Mouse (Mus musculus) ES-E14 (cell line): Measurements from ENCODE around the gene Dspp. TPM values are rescaled to one million over a fixed set of nuclear protein-coding genes. Genes with fewer than 3 reads are reported as not detected.

Experiments used
- DNase-seq: peaks from one replicate; pipeline ENCODE4 v3.0.0-alpha.2; 2013; ENCODE audit warnings: low read depth, low spot score
- H3K27ac ChIP-seq: 2 replicates; pipeline ENCODE4 v1.5.1; 2012; ENCODE audit warnings: low read depth, mild to moderate bottlenecking, low read length, moderate library complexity, mixed read lengths; ENCODE audit not compliant: poor library complexity, insufficient read depth, severe bottlenecking
- H3K36me3 ChIP-seq: 2 replicates; pipeline ENCODE4 v1.6.1; 2012; ENCODE audit warnings: mild to moderate bottlenecking, low read length, moderate library complexity, mixed read lengths; ENCODE audit not compliant: control insufficient read depth, poor library complexity, insufficient read depth, severe bottlenecking
- H3K4me1 ChIP-seq, 2 experiments: fragments of 150-350 bp in 1 of 2; sonication (generic) in 1 of 2; 2 replicates each; pipeline ENCODE4 v1.6.1; 2012; ENCODE audit warnings: low read length in 2 of 2, mild to moderate bottlenecking in 1 of 2, mixed read lengths in 1 of 2; ENCODE audit not compliant: control insufficient read depth in 2 of 2, insufficient read depth in 2 of 2, poor library complexity in 1 of 2
- H3K4me3 ChIP-seq, 2 experiments: fragments of 150-350 bp in 1 of 2; sonication (generic) in 1 of 2; 2 replicates each; pipeline ENCODE4 v1.5.1; 2012; ENCODE audit warnings: low read length in 2 of 2, low read depth in 1 of 2, mild to moderate bottlenecking in 1 of 2, mixed read lengths in 1 of 2; ENCODE audit not compliant: insufficient read depth in 1 of 2, poor library complexity in 1 of 2, severe bottlenecking in 1 of 2
- H3K9ac ChIP-seq: 2 replicates; pipeline ENCODE4 v1.6.1; 2012; ENCODE audit warnings: low read depth, mild to moderate bottlenecking, low read length, mixed read lengths; ENCODE audit not compliant: poor library complexity, insufficient read depth, severe bottlenecking
- H3K9me3 ChIP-seq: fragments of 150-350 bp; sonication (generic); 2 replicates; pipeline ENCODE4 v1.6.1; 2012; ENCODE audit warnings: low read depth, mild to moderate bottlenecking, low read length; ENCODE audit not compliant: control insufficient read depth, insufficient read depth
- CHD2 ChIP-seq: IDR thresholded peaks from 2 replicates; pipeline ENCODE4 v1.6.1; 2014; ENCODE audit warnings: mild to moderate bottlenecking, low read depth, low read length, inconsistent platforms
- HCFC1 ChIP-seq: IDR thresholded peaks from 2 replicates; pipeline ENCODE4 v1.6.1; 2012; ENCODE audit warnings: low read length, inconsistent platforms, borderline replicate concordance; ENCODE audit not compliant: insufficient read depth
- MAFK ChIP-seq: IDR thresholded peaks from 2 replicates; pipeline ENCODE4 v1.6.1; 2014; ENCODE audit warnings: mild to moderate bottlenecking, low read depth, low read length, inconsistent platforms; ENCODE audit not compliant: insufficient read depth
- ZC3H11A ChIP-seq: IDR thresholded peaks from 2 replicates; pipeline ENCODE4 v1.6.1; 2012; ENCODE audit warnings: low read depth, mild to moderate bottlenecking, inconsistent platforms, low read length, borderline replicate concordance
- ZNF384 ChIP-seq: IDR thresholded peaks from 2 replicates; pipeline ENCODE4 v1.6.1; 2012; ENCODE audit warnings: low read depth, low read length, inconsistent platforms
- in situ Hi-C, 2 experiments: fragments of 600-800 bp; cut with MboI; formaldehyde crosslinking; loops; one replicate each; pipeline ENCODE4 v1.15.1; 2025; ENCODE audit warnings: low sequenced_read_pairs in 2 of 2, inconsistent platforms in 1 of 2; ENCODE audit not compliant: unreplicated experiment in 2 of 2
- total RNA-seq: library from RNA; depleted of rRNA; stranded (reverse); fragments of 300-350 nt; gene quantifications from 2 replicates; pipeline ENCODE4 v1.2.3, GENCODE M21; 2012

Gene Dspp
- total RNA-seq, 1 experiment: not detected

DNA sequence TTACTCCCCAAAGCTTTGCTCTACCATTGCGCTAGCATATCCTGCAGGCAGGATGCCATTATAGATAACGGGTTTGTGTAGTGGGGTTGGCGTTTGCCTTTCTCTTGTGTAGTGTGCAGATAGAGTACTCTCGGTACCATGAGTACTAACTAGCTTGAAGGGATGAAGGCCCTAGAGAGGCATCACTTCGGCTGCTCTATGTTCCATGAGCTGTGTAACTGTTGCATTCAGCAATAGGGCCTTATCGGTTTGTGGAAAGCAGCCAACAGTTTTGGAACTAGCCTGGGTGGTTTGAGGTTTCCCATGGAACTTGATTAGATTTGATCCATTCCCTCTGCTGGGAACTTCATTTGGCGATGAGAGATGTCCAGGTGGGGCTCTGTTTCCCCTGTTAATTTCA is 12.8 kb upstream of the Dspp start:
- H3K9me3 ChIP-seq: no peaks in the 10 kb centered on the region
- H3K4me3 ChIP-seq: no peak overlapping the region
- no peak for TF ChIP-seq CHD2
- no peak for TF ChIP-seq ZNF384
- TF ChIP-seq ZC3H11A: no peak
- TF ChIP-seq MAFK: no peak
- TF ChIP-seq HCFC1: no peak
- no peak overlapping the region for H3K9ac ChIP-seq
- no peaks in the 10 kb centered on the region for H3K36me3 ChIP-seq
- DNase-seq: no peak
- in situ Hi-C loops: no loop called here
- no peak overlapping the region for H3K27ac ChIP-seq
- no peaks in the 10 kb centered on the region for H3K4me1 ChIP-seq

DNA sequence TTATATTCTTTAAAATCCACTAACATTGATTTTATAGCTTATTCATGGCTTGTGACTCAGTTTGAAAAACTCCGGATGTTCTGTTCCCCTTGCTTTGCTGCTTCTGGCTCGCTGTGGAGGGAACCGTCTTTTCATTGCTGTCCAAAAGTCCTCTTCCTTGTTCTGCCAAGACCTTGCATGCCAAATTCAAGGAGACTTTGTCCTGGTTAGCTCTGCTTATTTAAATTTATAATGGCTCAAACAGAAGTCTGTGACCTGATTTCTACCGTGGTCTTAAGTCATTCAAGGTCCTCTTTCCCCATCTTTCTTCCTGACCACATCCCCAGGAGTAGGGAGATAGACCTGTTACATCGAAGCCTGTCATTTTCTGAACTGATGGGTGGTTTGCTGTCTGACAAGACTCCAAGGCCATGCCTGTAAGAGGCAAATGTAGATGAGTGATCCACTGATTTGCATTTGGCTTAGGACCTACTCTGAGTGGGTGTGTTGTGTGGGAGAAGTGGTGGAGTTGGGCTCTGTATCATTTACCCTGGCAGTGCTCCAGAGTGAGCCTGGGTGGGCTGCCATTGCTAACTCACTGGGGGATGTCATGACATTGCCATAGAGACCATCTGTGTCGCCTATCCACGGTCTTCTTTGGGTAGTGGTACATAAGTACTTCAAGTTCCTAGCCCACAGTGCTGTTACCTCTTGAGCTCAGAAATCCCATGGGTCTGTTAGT is 12.0 kb upstream of the Dspp start:
- in situ Hi-C loops: no loop called here
- no peaks in the 10 kb centered on the region for H3K36me3 ChIP-seq
- H3K9ac ChIP-seq: no peak overlapping the region
- H3K4me1 ChIP-seq: no peaks in the 10 kb centered on the region
- no peak overlapping the region for H3K4me3 ChIP-seq
- TF ChIP-seq CHD2 (no peak), MAFK (no peak), HCFC1 (no peak), ZC3H11A (no peak), ZNF384 (no peak)
- H3K9me3 ChIP-seq: no peaks in the 10 kb centered on the region
- DNase-seq: no peak
- no peak overlapping the region for H3K27ac ChIP-seq

DNA sequence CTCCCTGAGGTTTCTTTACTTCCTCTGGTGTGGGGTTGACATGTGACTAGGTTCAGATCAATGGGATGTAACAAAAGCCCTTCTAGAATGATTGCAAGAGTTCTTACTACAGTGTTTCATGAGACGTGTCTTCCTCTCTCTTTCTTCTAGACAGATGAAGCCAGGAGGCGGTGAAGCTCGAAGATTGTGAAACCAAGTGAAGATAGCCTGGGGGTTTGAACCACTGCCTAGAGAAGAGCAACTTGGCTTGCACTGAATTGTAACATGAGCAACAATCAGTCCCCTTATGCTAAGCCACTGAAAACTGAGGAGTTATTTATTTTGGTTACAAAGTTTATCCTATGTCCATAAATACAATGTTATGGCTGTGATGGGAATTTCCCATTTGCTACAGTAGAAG is 9.9 kb upstream of the Dspp start:
- H3K9ac ChIP-seq: no peak overlapping the region
- no peaks in the 10 kb centered on the region; a peak in 1 of 4 replicates for H3K4me1 ChIP-seq
- H3K36me3 ChIP-seq: no peaks in the 10 kb centered on the region
- H3K4me3 ChIP-seq: no peak overlapping the region
- no peak overlapping the region for H3K27ac ChIP-seq
- in situ Hi-C loops: no loop called here
- DNase-seq: no peak
- no peaks in the 10 kb centered on the region for H3K9me3 ChIP-seq
- no peak for TF ChIP-seq CHD2
- TF ChIP-seq MAFK: no peak
- TF ChIP-seq ZC3H11A: no peak
- TF ChIP-seq HCFC1: no peak
- TF ChIP-seq ZNF384: no peak

DNA sequence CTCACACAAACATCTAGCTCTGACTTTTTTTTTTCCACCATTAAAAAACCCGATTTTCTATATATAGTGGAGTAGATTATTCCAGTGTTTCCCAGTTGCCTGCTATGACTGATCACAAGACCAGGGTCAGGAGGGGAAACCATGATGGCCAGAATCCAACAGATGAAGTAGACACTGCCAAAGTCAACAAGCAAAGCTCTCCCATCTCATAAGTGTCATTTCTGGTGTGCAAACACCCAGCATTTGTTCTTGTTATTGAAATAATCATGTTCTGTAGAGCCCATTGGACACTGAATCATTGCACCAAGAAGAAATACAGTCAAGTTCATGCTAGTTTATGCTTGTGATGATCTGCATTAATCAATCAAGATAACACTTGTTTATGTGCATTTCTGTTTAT is 9.1 kb upstream of the Dspp start:
- H3K27ac ChIP-seq: no peak overlapping the region
- no peak for DNase-seq
- H3K4me3 ChIP-seq: no peak overlapping the region
- H3K4me1 ChIP-seq: no peaks in the 10 kb centered on the region; a peak in 1 of 4 replicates
- in situ Hi-C loops: no loop called here
- H3K9me3 ChIP-seq: no peaks in the 10 kb centered on the region
- no peaks in the 10 kb centered on the region for H3K36me3 ChIP-seq
- TF ChIP-seq ZNF384: no peak
- no peak for TF ChIP-seq CHD2
- no peak for TF ChIP-seq MAFK
- no peak for TF ChIP-seq HCFC1
- TF ChIP-seq ZC3H11A: no peak
- no peak overlapping the region for H3K9ac ChIP-seq

DNA sequence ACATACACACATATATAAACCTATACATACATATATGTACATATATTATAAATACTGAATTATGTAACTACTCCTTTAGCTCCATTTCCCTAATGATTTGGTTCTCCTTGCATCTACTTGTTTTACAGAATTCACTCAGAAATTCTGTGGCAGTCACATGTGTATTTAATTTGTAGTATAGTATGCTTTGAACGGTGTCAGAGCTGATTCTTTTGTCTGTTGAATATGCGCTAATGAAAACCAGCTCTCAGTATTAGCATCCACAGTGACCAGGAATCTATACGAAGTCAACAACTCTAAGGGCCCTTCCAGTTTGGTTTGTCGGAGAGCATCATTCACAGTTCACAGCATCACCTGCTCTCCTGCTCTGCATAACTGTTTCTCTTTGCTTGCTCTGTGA is 7.0 kb upstream of the Dspp start:
- no peaks in the 10 kb centered on the region for H3K36me3 ChIP-seq
- H3K4me1 ChIP-seq: no peaks in the 10 kb centered on the region; a peak in 1 of 4 replicates
- TF ChIP-seq ZC3H11A (no peak), CHD2 (no peak), ZNF384 (no peak), MAFK (no peak)
- H3K9ac ChIP-seq: no peak overlapping the region
- in situ Hi-C loops: no loop called here
- no peak overlapping the region for H3K4me3 ChIP-seq
- no peaks in the 10 kb centered on the region for H3K9me3 ChIP-seq
- no peak overlapping the region for H3K27ac ChIP-seq
- no peak for DNase-seq
